Mouse (Mus musculus) kidney, postnatal 4 days (tissue): ENCODE data around the gene Atp1a1.

Experiments
- DNase-seq, 2 experiments: peaks; one replicate each; pipeline ENCODE4 v3.0.0; 2021; ENCODE audit warnings: mixed read lengths in 2 of 2

Atp1a1 gene

DNA sequence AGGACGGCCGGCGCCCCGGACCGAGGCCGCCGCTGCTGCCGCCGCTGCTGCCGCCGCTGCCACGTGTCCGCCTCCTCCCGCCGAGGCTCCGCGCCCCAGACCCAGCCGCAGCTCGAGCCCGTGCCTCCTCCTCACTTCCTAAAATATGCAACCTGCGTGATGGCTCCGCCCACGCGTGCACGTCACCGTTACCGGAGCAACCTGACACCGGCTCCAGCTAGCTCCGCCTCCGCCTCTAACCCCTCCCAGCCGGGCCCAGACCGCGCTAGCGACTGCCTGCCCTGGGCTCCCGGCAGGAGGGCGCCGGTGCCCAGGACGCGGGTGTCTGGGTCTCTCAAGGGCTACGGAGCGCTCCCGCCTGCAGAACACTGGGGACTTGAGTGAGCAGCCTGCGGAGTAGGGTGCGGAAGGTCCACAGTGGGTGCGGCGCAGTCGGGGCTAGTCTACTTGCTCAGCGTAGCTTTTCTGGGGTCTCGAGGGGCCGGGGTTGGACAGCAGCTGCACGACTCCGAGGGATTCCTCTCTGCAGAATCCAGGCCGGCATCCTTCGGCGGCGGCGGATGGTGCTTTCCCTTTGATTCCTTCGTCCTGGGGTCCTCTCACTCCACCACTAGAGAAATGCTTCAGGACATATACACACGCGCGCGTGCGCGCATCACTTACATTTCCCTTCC, at the start of gene Atp1a1:
TSS of gene Atp1a1 (minus strand) at position 135 of the 674 bp plus-strand sequence.
- peak; percentile 99 for DNase-seq

DNA sequence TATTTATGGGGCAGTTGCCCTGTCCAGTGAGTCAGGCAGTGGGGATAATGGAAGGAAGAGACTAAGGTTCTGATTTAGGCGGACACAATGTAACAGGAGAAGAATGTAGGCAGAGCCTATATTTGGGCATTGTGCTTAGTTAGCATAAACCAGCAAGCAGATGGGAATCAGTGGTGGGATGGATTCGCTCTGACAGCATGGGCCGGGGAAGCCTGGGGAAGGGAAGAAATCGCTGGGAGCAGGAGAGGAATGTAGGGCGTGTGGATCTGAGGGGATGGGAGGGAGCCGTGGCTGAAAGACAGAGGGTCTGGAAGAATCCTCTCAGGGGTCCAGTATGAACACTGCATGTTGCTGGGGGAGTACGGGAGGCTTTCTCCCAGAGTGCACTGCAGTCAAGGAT, 49.0 kb upstream of the Atp1a1 start:
- DNase-seq, result no peak

DNA sequence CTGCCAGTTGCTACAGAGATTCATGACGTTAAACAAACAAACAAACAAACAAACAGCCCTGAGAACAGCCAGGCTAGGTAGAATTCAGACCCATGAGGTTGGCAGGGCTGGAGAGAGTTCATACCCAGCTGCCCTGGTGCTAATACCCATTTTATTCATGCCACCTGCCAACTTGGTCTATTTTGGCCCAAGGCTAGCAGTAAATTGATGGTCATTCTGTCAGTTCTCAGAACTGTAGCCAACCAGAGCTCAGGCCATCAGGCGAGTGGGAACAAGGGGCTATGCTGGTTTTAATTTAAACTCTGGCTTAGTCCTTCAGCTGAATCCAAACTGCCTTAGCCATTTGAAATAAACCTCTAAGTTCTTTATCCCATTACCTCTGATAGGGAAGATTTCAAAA, 48.5 kb upstream of the Atp1a1 start:
- no peak for DNase-seq

DNA sequence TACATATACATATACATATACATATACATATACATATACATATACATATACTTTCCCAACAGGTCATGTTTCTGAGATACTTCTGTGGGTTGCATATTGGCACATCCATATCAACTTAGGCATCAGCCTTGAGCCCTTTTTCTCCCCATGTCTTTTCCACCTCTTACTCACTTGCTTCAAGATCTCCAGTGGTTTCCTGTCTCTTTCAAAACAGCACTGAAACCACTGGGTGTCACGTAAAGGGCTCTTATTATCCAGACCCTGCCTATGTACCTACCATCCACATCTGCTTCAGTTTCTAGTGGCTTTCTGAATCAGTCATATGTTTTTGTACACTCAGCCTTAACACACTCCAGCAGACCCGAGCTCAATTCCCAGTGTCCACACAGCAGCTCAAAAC, 45.8 kb upstream of the Atp1a1 start:
- no peak for DNase-seq

DNA sequence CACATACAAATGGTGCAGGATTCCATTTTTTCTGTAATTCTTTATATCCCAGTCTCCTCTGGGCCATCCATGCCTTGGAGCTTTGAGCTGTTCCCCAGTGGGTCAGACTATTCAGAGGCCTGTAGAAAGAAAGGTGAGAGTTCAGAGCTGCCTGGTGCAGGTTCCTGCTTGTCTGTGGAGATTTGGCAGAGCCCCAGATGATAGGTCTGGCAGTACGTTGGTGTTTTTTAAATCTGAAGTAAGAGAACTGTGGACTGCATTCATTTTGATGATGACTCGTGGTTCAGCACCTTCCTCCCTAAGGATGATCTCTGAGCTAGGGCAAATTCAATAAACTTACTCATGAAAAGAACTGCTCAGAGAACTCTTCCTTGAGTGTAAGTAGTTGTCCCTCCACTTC, 44.8 kb upstream of the Atp1a1 start:
- DNase-seq, result no peak

DNA sequence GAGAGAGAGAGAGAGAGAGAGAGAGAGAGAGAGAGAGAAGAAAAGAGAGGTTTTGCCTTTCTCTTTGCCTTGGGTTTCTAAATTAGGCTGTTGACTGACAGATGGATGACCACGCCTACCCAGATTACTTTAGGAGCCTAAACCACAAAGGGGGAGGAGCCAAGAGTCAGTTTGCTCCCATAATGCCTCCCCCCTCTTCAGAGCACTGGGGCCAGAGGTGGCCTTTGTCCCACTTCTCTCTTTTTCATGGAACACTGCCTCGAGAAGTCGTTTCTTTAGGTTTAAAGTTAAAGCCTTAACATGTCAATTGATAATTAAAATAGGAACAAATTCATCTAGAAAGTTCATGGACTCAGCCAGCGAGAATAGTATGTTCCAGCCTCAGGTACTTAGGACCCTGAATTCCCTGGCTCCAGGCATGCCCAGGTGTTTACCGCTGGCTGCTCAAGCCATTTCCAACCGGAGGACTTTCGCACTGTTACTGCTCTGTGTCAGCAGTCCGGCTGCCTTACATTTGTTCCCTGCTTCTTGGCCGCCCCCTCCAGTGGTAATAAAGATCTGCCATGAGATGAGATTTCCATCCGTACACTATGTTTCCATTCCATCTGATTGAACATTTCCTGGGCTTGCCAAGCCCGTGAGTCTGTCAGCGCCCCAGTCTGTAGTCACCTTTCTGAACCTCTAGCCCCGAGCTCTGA, 43.8 kb upstream of the Atp1a1 start:
- DNase-seq, result peak; percentile 44 to 66

- no peak for DNase-seq
Measured at GRCm38 (mm10) chr3:101646806-101647205, 42.3 kb upstream of the Atp1a1 start.

- DNase-seq, result no peak
Measured at GRCm38 (mm10) chr3:101645569-101646106, 41.2 kb upstream of the Atp1a1 start.

GRCm38 (mm10) chr3:101644062-101644802, 39.7 kb upstream of the Atp1a1 start:
- DNase-seq, result no peak

GRCm38 (mm10) chr3:101643264-101643663, 38.8 kb upstream of the Atp1a1 start:
- DNase-seq, result no peak

DNA sequence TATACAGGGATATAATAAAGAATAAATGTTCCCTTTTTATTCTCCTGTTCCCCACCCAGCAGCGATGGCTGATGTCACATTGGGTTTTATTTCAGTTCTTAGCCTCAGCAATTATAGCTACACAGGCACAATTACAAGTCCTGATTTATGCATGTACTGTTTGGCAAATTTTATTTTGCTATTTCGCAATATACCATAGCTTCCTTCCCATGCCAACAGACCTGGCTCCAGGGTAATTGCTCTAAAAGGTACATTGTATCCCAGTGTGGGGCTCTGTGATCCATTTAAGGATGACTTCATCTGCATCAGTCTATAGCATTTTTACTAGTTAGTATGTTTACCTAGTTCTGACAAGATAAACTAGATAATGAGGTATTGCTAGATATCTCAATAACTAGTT, 33.7 kb upstream of the Atp1a1 start:
- DNase-seq, result no peak

- DNase-seq, result no peak
Measured at GRCm38 (mm10) chr3:101636510-101636909, 32.0 kb upstream of the Atp1a1 start.

GRCm38 (mm10) chr3:101636086-101636485, 31.6 kb upstream of the Atp1a1 start:
- DNase-seq, result no peak

- no peak for DNase-seq
Measured at GRCm38 (mm10) chr3:101634141-101634900, 29.8 kb upstream of the Atp1a1 start.

GRCm38 (mm10) chr3:101628255-101628654, 23.8 kb upstream of the Atp1a1 start:
- DNase-seq, result no peak

GRCm38 (mm10) chr3:101624287-101624686, 19.8 kb upstream of the Atp1a1 start:
- no peak for DNase-seq

- no peak for DNase-seq
Measured at GRCm38 (mm10) chr3:101619017-101619416, 14.5 kb upstream of the Atp1a1 start.

DNA sequence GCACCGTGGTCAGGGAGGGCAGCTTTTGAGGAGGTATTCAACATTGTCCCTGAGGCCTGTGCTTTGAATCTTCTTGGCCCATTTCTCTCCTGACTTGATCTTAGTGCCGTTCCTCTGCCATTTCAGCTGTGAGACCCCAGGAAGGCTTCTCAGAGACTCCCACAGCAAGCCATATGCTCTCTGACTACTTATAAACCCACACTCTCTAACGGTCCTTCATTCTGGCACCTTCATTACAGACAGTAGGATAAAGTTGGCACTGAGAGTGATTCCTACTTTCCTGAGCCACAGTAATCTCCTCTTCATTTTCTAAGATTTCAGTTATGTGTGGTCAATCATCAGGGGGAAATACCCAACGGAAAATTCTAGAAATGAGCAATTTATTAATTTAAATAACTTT, 14.0 kb upstream of the Atp1a1 start:
- DNase-seq, result no peak

DNA sequence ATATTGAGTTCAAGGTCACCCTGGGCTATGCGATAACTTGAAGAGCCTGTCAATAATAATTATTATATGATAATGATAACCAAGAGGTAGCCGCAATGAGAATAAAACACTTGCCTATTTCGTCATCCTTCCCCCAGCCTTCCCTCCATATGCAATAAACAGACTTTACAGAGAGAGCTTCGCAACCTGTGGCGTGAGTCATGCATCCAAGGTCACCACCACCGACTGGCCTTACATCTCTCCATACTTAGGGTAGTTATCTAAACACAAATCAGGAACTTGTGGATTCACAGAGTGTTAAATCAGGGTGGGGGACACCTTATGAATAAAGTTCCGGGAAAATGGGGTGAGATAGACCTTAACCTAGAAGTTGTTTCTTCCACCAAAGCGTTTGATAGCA, 13.0 kb upstream of the Atp1a1 start:
- no peak for DNase-seq

DNA sequence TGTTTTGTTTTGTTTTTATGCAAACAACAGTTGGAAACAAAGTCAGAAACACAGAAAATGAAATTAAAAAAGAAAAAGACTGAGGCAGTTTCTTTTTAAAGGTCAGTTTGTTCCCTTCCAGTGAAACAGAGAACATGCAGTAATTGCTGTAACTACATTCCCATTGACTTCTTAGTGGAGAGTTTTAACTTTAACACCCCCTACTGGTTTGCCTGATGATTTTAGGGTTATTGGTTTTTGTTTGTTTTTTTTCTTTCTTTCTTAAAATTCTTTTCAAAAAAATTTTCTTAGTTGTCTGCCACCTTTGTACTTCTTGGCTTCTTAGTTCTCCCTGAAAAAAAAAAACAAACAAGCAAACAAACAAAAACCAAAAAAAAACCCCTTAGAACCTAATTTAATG, 12.5 kb upstream of the Atp1a1 start:
- DNase-seq, result no peak

GRCm38 (mm10) chr3:101615856-101616255, 11.4 kb upstream of the Atp1a1 start:
- no peak for DNase-seq

DNA sequence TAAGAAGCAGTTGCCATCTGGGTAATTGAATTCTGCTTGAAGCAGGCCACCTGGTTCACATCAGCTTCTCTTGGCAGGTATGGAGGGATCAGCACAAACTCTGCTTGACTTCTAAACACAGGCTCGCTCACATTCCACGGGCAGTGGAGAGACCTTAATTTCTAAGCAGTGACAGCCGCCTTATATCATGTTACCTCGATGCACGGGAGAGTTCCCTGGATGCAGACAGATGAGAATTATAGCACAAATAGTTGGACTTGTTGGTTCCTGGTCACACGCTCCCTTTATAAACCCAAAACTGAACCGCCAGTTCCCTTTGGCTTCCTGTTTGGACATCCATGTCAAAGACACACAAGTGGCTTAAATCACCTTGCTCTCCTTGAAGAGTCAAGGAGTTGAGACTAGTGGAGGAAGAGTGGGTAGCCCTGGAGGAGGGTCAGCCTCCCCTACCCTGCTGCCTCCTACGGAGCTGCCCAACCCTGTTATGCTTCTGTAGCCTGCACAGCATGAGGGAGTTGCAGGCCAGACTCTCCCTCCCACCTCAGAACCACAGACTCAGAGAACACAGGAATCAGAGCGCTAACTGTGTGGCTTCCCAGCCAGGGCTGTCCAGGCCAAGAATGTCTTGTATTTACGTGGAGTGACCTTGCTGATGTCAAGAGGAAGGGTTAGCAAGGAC, 7.5 kb upstream of the Atp1a1 start:
- peak; percentile 42 to 56 for DNase-seq
